ENCODE assay signal across 12 mouse cellular contexts in the genomic region with DNA sequence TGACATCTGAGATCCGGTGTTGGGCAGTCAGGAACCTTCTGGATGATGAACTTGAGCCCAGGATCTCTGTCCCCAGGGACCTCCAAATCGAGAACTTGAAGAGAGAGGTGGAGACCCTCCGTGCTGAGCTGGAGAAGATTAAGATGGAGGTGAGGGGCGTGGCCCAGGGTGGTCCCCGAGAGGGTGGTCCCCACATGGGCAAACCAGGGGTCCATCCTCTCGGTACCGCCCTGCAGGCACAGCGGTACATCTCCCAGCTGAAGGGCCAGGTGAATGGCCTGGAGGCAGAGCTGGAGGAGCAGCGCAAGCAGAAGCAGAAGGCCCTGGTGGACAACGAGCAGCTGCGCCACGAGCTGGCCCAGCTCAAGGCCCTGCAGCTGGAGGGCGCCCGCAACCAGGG. TPM values are rescaled to one million over a fixed set of nuclear protein-coding genes. Genes with fewer than 3 reads are reported as not detected.
A peak's percentile ranks its signal among the peaks of the same experiment; 100 is the strongest.
DNase-seq lines count a peak whose midpoint lies in the region; ATAC-seq and TF ChIP-seq lines count a peak whose summit lies in the region.
"Had no signal": no experiment of that assay in that cellular context is flagged by ENCODE, and none has a peak within 500 bp of the region (broad histone marks: within the 10 kb centered on the region; RNA-seq: fewer than 3 reads in every experiment).

No protein-coding gene starts in this region.

- intact Hi-C loops in heart, postnatal 10 days (cut with DNase I), result no loop called here

- H3K9ac ChIP-seq in hindbrain, postnatal 0 days (replicated peaks; ENCODE audit: low read length), result no peak overlapping the region
- no peak overlapping the region for H3K9ac ChIP-seq in hindbrain, embryonic 11.5 days (ENCODE audit: low read depth, low read length)
- no peak overlapping the region for H3K9ac ChIP-seq in ES-Bruce4 (ENCODE audit: low read depth, poor library complexity, severe bottlenecking)
- H3K9ac ChIP-seq: embryonic facial prominence, embryonic 15.5 days had no signal

- peak; percentile 90 for DNase-seq in heart, adult 11 months
- DNase-seq in heart, postnatal 10 days, result no peak
- DNase-seq in hindbrain, postnatal 0 days (ENCODE audit: low spot score), result no peak
- DNase-seq in hindbrain, embryonic 11.5 days (ENCODE audit: low spot score), result no peak
- DNase-seq in lung, postnatal 14 days, result no peak
- DNase-seq: gastrocnemius, postnatal 25 days; heart, adult 2 months had no signal

- peaks cover 24% of the 10 kb centered on the region; the same call in 1 of the 2 replicates for H3K36me3 ChIP-seq in hindbrain, postnatal 0 days (ENCODE audit: insufficient read depth, low read length)
- no peaks in the 10 kb centered on the region for H3K36me3 ChIP-seq in hindbrain, embryonic 11.5 days (ENCODE audit: control insufficient read depth, insufficient read depth, low read length)
- peaks cover 14% of the 10 kb centered on the region for H3K36me3 ChIP-seq in E14TG2a.4 (ENCODE audit: insufficient read depth, low read length)
- no peaks in the 10 kb centered on the region for H3K36me3 ChIP-seq in ES-Bruce4 (ENCODE audit: control insufficient read depth, insufficient read depth, low read length, poor library complexity, severe bottlenecking)

- H3K4me3 ChIP-seq in hindbrain, postnatal 0 days (ENCODE audit: low read length), result no peak overlapping the region
- no peak overlapping the region for H3K4me3 ChIP-seq in hindbrain, embryonic 11.5 days (ENCODE audit: low read depth, low read length)
- H3K4me3 ChIP-seq in E14TG2a.4 (replicated peaks; ENCODE audit: low read length) (peak overlapping the region; percentile 67), ES-Bruce4 (ENCODE audit: low read depth, low read length) (peak overlapping the region; percentile 11)
- H3K4me3 ChIP-seq: embryonic facial prominence, embryonic 15.5 days; heart, adult 2 months had no signal

- H3K4me2 ChIP-seq in hindbrain, postnatal 0 days (ENCODE audit: low read depth, low read length), result no peak overlapping the region
- no peak overlapping the region for H3K4me2 ChIP-seq in hindbrain, embryonic 11.5 days (replicated peaks; ENCODE audit: low read depth, low read length)
- H3K4me2 ChIP-seq: embryonic facial prominence, embryonic 15.5 days; midbrain, embryonic 11.5 days had no signal

- peak overlapping the region; percentile 52; the same call in 1 of the 2 replicates for H3K27ac ChIP-seq in hindbrain, postnatal 0 days
- no peak overlapping the region for H3K27ac ChIP-seq in hindbrain, embryonic 11.5 days (ENCODE audit: low read depth, low read length)
- no peak overlapping the region for H3K27ac ChIP-seq in ES-Bruce4 (ENCODE audit: insufficient read depth, low read length)
- H3K27ac ChIP-seq: embryonic facial prominence, embryonic 15.5 days; heart, adult 2 months had no signal

- H3K4me1 ChIP-seq in hindbrain, postnatal 0 days (ENCODE audit: insufficient read depth, low read length), result peaks cover 7% of the 10 kb centered on the region; the same call in 1 of the 2 replicates
- H3K4me1 ChIP-seq in hindbrain, embryonic 11.5 days (replicated peaks; ENCODE audit: control insufficient read depth, insufficient read depth, low read length), result no peaks in the 10 kb centered on the region
- H3K4me1 ChIP-seq in E14TG2a.4 (replicated peaks; ENCODE audit: low read depth, low read length), result peaks cover 74% of the 10 kb centered on the region
- no peaks in the 10 kb centered on the region for H3K4me1 ChIP-seq in ES-Bruce4 (ENCODE audit: control insufficient read depth, insufficient read depth, low read length)

- TF ChIP-seq POLR2A in ES-Bruce4 (IDR thresholded peaks at IDR 0.05; ENCODE audit: insufficient read depth, low read length), result no peak

- no peaks in the 10 kb centered on the region for H3K9me3 ChIP-seq in hindbrain, postnatal 0 days (ENCODE audit: low read length)
- no peaks in the 10 kb centered on the region for H3K9me3 ChIP-seq in hindbrain, embryonic 11.5 days (ENCODE audit: control insufficient read depth, low read length)
- H3K9me3 ChIP-seq in E14TG2a.4 (ENCODE audit: low read length), result no peaks in the 10 kb centered on the region
- no peaks in the 10 kb centered on the region for H3K9me3 ChIP-seq in ES-Bruce4 (replicated peaks; ENCODE audit: control insufficient read depth, insufficient read depth, low read length, poor library complexity, severe bottlenecking)
- H3K9me3 ChIP-seq: embryonic facial prominence, embryonic 15.5 days had no signal

- 83% methylated on average over 14 of the region's 14 CpGs for WGBS in hindbrain, postnatal 0 days
- WGBS in hindbrain, embryonic 11.5 days, result 86% methylated on average over 14 of the region's 14 CpGs

- TF ChIP-seq CTCF in hindbrain, postnatal 0 days (IDR thresholded peaks at IDR 0.05; ENCODE audit: low read depth), result peak; percentile 23; the same call in 1 of the 2 replicates
- no peak for TF ChIP-seq CTCF in E14TG2a.4 (conservative IDR thresholded peaks at IDR 0.05; ENCODE audit: low read length)
- no peak for TF ChIP-seq CTCF in ES-Bruce4 (IDR thresholded peaks at IDR 0.05; ENCODE audit: low read depth, low read length)

- no peak for TF ChIP-seq EP300 in ES-Bruce4 (IDR thresholded peaks at IDR 0.05; ENCODE audit: insufficient read depth, low read depth, low read length)

- H3K27me3 ChIP-seq in hindbrain, postnatal 0 days (ENCODE audit: insufficient read depth, low read length), result no peaks in the 10 kb centered on the region
- peaks cover 6% of the 10 kb centered on the region; the same call in 1 of the 2 replicates for H3K27me3 ChIP-seq in hindbrain, embryonic 11.5 days (ENCODE audit: control insufficient read depth, insufficient read depth, low read length)
- H3K27me3 ChIP-seq in E14TG2a.4 (ENCODE audit: insufficient read depth, low read length), result peaks cover 31% of the 10 kb centered on the region
- no peaks in the 10 kb centered on the region for H3K27me3 ChIP-seq in ES-Bruce4 (ENCODE audit: control insufficient read depth, insufficient read depth, low read length, poor library complexity, severe bottlenecking)
- H3K27me3 ChIP-seq: embryonic facial prominence, embryonic 15.5 days had no signal

- ATAC-seq in hindbrain, postnatal 0 days, result no peak
- no peak for ATAC-seq in hindbrain, embryonic 11.5 days (ENCODE audit: low FRiP score)
- ATAC-seq: intestine, postnatal 0 days had no signal

RNA-seq across cellular contexts. Expression of gene Hip1r, which starts 23.3 kb away (rescaled TPM):
- total RNA-seq in heart, postnatal 10 days (2021), result 10 to 100 TPM; 26.1 to 41.6 TPM
- total RNA-seq in hindbrain, postnatal 0 days (2014; rRNA removed), result 46.9 and 65.5 TPM in 2 replicates
- polyA plus RNA-seq in hindbrain, postnatal 0 days (2015; fragmentation: Nextera tagmentation; extraction: Ambion mirVana), result 32.6 and 33.9 TPM in 2 replicates
- 6.0 and 9.7 TPM in 2 replicates for polyA plus RNA-seq in hindbrain, embryonic 11.5 days (2014; fragmentation: Nextera tagmentation; extraction: Ambion mirVana)
- 17.4 and 24.6 TPM in 2 replicates for polyA plus RNA-seq in ES-Bruce4 (2011; ENCODE audit: insufficient read depth, insufficient read length, low read depth, missing spikeins)

RNA-seq across cellular contexts. Expression of gene Vps37b, which starts 35.4 kb away (rescaled TPM):
- 10 to 100 TPM; 38.0 to 46.7 TPM for total RNA-seq in heart, postnatal 10 days (2021)
- 104 and 110 TPM in 2 replicates for total RNA-seq in hindbrain, postnatal 0 days (2014; rRNA removed)
- polyA plus RNA-seq in hindbrain, postnatal 0 days (2015; fragmentation: Nextera tagmentation; extraction: Ambion mirVana), result 94.0 and 95.1 TPM in 2 replicates
- 38.3 and 48.8 TPM in 2 replicates for polyA plus RNA-seq in hindbrain, embryonic 11.5 days (2014; fragmentation: Nextera tagmentation; extraction: Ambion mirVana)
- 11.2 and 11.9 TPM in 2 replicates for polyA plus RNA-seq in ES-Bruce4 (2011; ENCODE audit: insufficient read depth, insufficient read length, low read depth, missing spikeins)

Comparison
In these comparisons a context has a peak if more than half of its experiments do, and no peak if none do; other contexts are left out.
1. H3K4me3 ChIP-seq: peak in E14TG2a.4 (single experiment) and ES-Bruce4 (single experiment); none in hindbrain, postnatal 0 days (single experiment) and hindbrain, embryonic 11.5 days (single experiment).